In the genomic region with DNA sequence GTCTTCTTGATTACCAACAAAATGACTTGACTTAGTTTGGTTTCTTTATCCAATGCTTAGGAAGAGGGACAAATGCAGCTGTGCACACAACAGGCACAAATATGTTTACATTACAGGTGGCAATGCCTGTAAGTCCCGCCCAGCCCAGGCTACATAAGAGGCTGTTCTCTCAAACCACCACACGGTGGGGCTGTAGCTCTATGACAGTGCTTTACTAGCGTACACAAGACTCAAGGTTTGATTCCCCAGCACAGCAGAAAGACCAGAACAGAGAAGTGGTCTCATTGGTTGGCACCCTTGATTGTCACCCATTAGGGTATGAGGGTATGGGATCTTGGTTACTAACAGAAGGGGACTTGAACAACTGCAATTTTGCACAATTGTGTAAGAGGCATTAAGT, we compare ENCODE assay signal across 9 mouse cellular contexts. TPM values are rescaled to one million over a fixed set of nuclear protein-coding genes. Genes with fewer than 3 reads are reported as not detected.
DNase-seq lines count a peak whose midpoint lies in the region; ATAC-seq and TF ChIP-seq lines count a peak whose summit lies in the region.
"Had no signal": no experiment of that assay in that cellular context is flagged by ENCODE, and none has a peak within 500 bp of the region (broad histone marks: within the 10 kb centered on the region; RNA-seq: fewer than 3 reads in every experiment).

No protein-coding gene starts in this region.

- no peak for TF ChIP-seq POLR2A in ES-Bruce4 (IDR thresholded peaks at IDR 0.05; ENCODE audit: insufficient read depth, low read length)

- ATAC-seq in heart, embryonic 13.5 days (ENCODE audit: extremely low read depth, insufficient number of reproducible peaks, low FRiP score, low TSS enrichment), result no peak
- peak; percentile 78 for ATAC-seq in lung, postnatal 0 days

- no peak for TF ChIP-seq EP300 in ES-Bruce4 (IDR thresholded peaks at IDR 0.05; ENCODE audit: insufficient read depth, low read depth, low read length)
- TF ChIP-seq EP300 in lung, postnatal 0 days (IDR thresholded peaks at IDR 0.05), result no peak

- H3K9me3 ChIP-seq in ES-Bruce4 (replicated peaks; ENCODE audit: control insufficient read depth, insufficient read depth, low read length, poor library complexity, severe bottlenecking), result peaks cover 6% of the 10 kb centered on the region; the same call in 1 of the 2 replicates
- H3K9me3 ChIP-seq in embryonic facial prominence, embryonic 10.5 days, result no peaks in the 10 kb centered on the region
- H3K9me3 ChIP-seq in heart, embryonic 13.5 days, result no peaks in the 10 kb centered on the region
- H3K9me3 ChIP-seq in lung, postnatal 0 days (ENCODE audit: low read length), result no peaks in the 10 kb centered on the region

- H3K4me3 ChIP-seq in ES-Bruce4 (ENCODE audit: low read depth, low read length), result no peak overlapping the region
- H3K4me3 ChIP-seq in embryonic facial prominence, embryonic 10.5 days, result no peak overlapping the region
- no peak overlapping the region for H3K4me3 ChIP-seq in heart, embryonic 13.5 days
- no peak overlapping the region for H3K4me3 ChIP-seq in lung, postnatal 0 days (ENCODE audit: low read depth, low read length)

- DNase-seq in adrenal gland, postnatal 14 days, result peak; percentile 72
- peak; percentile 66 for DNase-seq in embryonic facial prominence, embryonic 10.5 days (ENCODE audit: low spot score)
- peak; percentile 48 for DNase-seq in kidney, postnatal 14 days
- DNase-seq in lung, postnatal 0 days (ENCODE audit: low spot score), result peak; percentile 70
- peak; percentile 41 for DNase-seq in ovary, postnatal 36 days (ENCODE audit: low spot score)
- peak; percentile 73 for DNase-seq in thymus, postnatal 25 days

- H3K27ac ChIP-seq in ES-Bruce4 (ENCODE audit: insufficient read depth, low read length), result no peak overlapping the region
- H3K27ac ChIP-seq in embryonic facial prominence, embryonic 10.5 days (replicated peaks), result no peak overlapping the region
- no peak overlapping the region for H3K27ac ChIP-seq in heart, embryonic 13.5 days (replicated peaks)
- H3K27ac ChIP-seq in lung, postnatal 0 days (ENCODE audit: low read length), result no peak overlapping the region

- peak; percentile 56 for TF ChIP-seq CTCF in ES-Bruce4 (IDR thresholded peaks at IDR 0.05; ENCODE audit: low read depth, low read length)
- peak; percentile 84 for TF ChIP-seq CTCF in lung, postnatal 0 days (IDR thresholded peaks at IDR 0.05)

- 0 out of 2 replicates have a peak overlapping the region, but pooled peaks have one; percentile 5 for H3K4me2 ChIP-seq in heart, embryonic 13.5 days
- H3K4me2 ChIP-seq in lung, postnatal 0 days (replicated peaks; ENCODE audit: low read depth, low read length), result no peak overlapping the region

- H3K27me3 ChIP-seq in ES-Bruce4 (ENCODE audit: control insufficient read depth, insufficient read depth, low read length, poor library complexity, severe bottlenecking), result no peaks in the 10 kb centered on the region
- no peaks in the 10 kb centered on the region for H3K27me3 ChIP-seq in embryonic facial prominence, embryonic 10.5 days (replicated peaks; ENCODE audit: low read depth, poor library complexity, severe bottlenecking)
- no peaks in the 10 kb centered on the region for H3K27me3 ChIP-seq in heart, embryonic 13.5 days (replicated peaks)
- H3K27me3 ChIP-seq in lung, postnatal 0 days (replicated peaks; ENCODE audit: insufficient read depth, low read length), result no peaks in the 10 kb centered on the region

- peaks cover 13% of the 10 kb centered on the region for H3K36me3 ChIP-seq in ES-Bruce4 (ENCODE audit: control insufficient read depth, insufficient read depth, low read length, poor library complexity, severe bottlenecking)
- H3K36me3 ChIP-seq in embryonic facial prominence, embryonic 10.5 days (replicated peaks), result no peaks in the 10 kb centered on the region
- no peaks in the 10 kb centered on the region for H3K36me3 ChIP-seq in heart, embryonic 13.5 days
- no peaks in the 10 kb centered on the region for H3K36me3 ChIP-seq in lung, postnatal 0 days (ENCODE audit: insufficient read depth, low read length)

- WGBS in embryonic facial prominence, embryonic 10.5 days, result 11% methylated on average over 3 of the region's 3 CpGs
- WGBS in heart, embryonic 13.5 days, result 6% methylated on average over 3 of the region's 3 CpGs
- WGBS in lung, postnatal 0 days, result 10% methylated on average over 3 of the region's 3 CpGs

- H3K9ac ChIP-seq in ES-Bruce4 (ENCODE audit: low read depth, poor library complexity, severe bottlenecking), result no peak overlapping the region
- H3K9ac ChIP-seq in heart, embryonic 13.5 days, result no peak overlapping the region
- H3K9ac ChIP-seq in lung, postnatal 0 days (replicated peaks; ENCODE audit: low read depth), result no peak overlapping the region

- peaks cover 1% of the 10 kb centered on the region for H3K4me1 ChIP-seq in ES-Bruce4 (ENCODE audit: control insufficient read depth, insufficient read depth, low read length)
- H3K4me1 ChIP-seq in embryonic facial prominence, embryonic 10.5 days, result no peaks in the 10 kb centered on the region
- no peaks in the 10 kb centered on the region for H3K4me1 ChIP-seq in heart, embryonic 13.5 days
- no peaks in the 10 kb centered on the region for H3K4me1 ChIP-seq in lung, postnatal 0 days (ENCODE audit: insufficient read depth, low read depth, low read length)

RNA-seq across cellular contexts. Expression of a gene that starts 55.7 kb away (rescaled TPM):
- polyA plus RNA-seq in ES-Bruce4 (2011; ENCODE audit: insufficient read depth, insufficient read length, low read depth, missing spikeins), result not detected in 2 replicates
- not detected in 2 replicates for total RNA-seq in adrenal gland, postnatal 14 days (2021)
- polyA plus RNA-seq in embryonic facial prominence, embryonic 10.5 days (2016; fragmentation: Nextera tagmentation; extraction: Ambion mirVana), result not detected in 2 replicates
- not detected in 2 replicates for polyA plus RNA-seq in heart, embryonic 13.5 days (2015; fragmentation: Nextera tagmentation; extraction: Ambion mirVana)
- not detected in 2 replicates for polyA plus RNA-seq in lung, postnatal 0 days (2015; fragmentation: Nextera tagmentation; extraction: Ambion mirVana)
- polyA plus RNA-seq: gonadal fat pad, adult 2 months had no signal
